Mouse (Mus musculus): ENCODE results near the gene Psme3. TPM values are rescaled to one million over a fixed set of nuclear protein-coding genes. Genes with fewer than 3 reads are reported as not detected.
"Not testable (repeated sequence)": the region's sequence is repeated elsewhere in the genome, so short reads cannot be mapped to it uniquely, and the experiment has no call there.

Psme3 gene
- polyA plus RNA-seq, 1 experiment = 126 TPM

DNA sequence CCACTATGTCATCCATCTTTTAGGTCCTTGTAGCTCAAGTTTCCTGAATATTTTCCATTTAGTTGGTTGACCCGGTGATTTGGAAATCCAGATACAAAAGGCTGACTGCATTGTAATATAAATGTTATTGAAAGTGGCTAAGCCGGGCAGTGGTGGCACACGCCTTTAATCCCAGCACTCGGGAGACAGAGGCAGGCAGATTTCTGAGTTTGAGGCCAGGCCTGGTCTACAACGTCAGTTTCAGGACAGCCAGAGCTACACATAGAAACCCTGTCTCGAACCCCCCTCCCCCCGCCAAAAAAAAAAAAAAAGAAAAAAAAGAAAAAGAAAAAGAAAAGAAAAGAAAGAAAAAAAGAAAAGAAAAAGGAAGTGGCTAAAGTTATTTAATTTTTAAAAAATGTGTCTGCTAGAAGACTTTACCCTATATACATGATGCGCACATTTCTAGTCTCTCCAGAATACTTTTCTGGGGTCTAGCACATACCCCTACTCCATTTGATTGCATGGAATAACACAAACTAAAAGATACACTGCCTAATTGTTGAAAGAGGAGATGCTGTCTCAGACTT, 847 bp upstream of the Psme3 start:
- TF ChIP-seq CTCF (IDR thresholded peaks at IDR 0.05; ENCODE audit: borderline replicate concordance, extremely low read depth, insufficient read depth, insufficient read length) (no peak), POLR2A (IDR thresholded peaks at IDR 0.05; ENCODE audit: borderline replicate concordance, extremely low read depth, insufficient read depth, insufficient read length, poor library complexity, severe bottlenecking) (no peak)
- DNase-seq (ENCODE audit: low read depth) = no peak

DNA sequence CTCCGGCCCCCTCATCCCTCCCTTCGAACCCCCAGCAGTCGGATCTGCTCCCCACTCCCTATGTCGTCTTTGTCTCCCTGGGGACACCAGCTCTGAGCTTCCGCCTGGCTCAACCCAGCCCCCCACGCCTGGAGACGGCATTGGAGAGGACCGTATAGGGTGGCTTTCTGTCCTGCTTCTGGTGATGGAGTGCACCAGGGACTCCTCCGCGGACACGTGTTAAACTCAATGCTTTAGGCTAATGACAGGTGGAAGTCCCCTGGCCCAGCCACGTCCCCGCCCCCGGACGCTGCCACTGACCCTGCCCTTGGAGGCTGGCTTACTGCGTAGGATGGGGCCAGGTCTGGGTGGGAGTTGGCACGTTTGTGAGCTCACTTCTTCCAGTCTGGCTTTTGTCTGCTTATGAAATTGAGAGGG, 496 bp downstream of the Psme3 start:
- no peak for DNase-seq (ENCODE audit: low read depth)
- no peak for TF ChIP-seq CTCF (IDR thresholded peaks at IDR 0.05; ENCODE audit: borderline replicate concordance, extremely low read depth, insufficient read depth, insufficient read length)
- TF ChIP-seq POLR2A (IDR thresholded peaks at IDR 0.05; ENCODE audit: borderline replicate concordance, extremely low read depth, insufficient read depth, insufficient read length, poor library complexity, severe bottlenecking) = no peak

DNA sequence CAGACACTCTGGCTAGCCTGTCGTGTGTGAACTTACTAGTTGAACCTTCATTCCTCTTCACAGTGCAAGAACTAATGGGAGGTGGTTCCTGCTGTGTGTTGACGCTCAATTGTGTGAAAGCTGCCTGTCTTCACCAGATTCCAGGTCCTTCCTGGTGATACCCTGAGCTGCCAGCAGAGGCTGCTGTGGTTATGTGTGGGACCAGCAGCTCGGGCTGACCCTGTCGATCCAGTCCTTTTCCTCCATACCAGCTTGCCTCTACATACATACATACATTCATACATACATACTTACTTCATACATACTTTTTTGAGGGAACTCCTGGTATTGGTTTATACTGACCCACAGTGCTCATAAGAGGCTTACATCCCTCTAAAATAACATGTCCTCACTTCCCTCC, 7.6 kb downstream of the Psme3 start:
- TF ChIP-seq CTCF (IDR thresholded peaks at IDR 0.05; ENCODE audit: borderline replicate concordance, extremely low read depth, insufficient read depth, insufficient read length) (peak; percentile 97), POLR2A (IDR thresholded peaks at IDR 0.05; ENCODE audit: borderline replicate concordance, extremely low read depth, insufficient read depth, insufficient read length, poor library complexity, severe bottlenecking) (no peak)
- peak; percentile 82 for DNase-seq (ENCODE audit: low read depth)

DNA sequence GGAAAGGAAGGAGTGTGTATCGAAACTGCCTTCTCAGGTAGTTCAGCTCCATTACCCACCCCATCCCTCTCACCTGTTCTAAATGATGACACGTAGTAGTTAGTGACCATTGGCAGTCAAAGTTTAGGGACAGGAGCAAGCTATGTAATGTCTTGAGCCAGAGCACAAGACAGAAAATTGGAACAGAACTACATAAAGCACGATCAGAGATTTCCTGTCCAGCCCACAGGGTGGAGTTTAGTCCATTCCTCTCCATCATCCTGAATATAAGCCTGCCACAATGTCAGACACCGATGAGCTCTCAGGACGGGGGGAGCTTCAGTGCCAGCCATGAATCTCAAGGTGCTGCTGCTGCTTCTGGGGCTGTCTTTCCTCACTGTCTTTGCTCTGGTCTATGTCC, 8.8 kb downstream of the Psme3 start, which contains the start of gene Aoc2:
Gene Aoc2 (plus strand): TSS at position 301 of the 400 bp plus-strand sequence.
- no peak for TF ChIP-seq POLR2A (IDR thresholded peaks at IDR 0.05; ENCODE audit: borderline replicate concordance, extremely low read depth, insufficient read depth, insufficient read length, poor library complexity, severe bottlenecking)
- DNase-seq (ENCODE audit: low read depth) = no peak

DNA sequence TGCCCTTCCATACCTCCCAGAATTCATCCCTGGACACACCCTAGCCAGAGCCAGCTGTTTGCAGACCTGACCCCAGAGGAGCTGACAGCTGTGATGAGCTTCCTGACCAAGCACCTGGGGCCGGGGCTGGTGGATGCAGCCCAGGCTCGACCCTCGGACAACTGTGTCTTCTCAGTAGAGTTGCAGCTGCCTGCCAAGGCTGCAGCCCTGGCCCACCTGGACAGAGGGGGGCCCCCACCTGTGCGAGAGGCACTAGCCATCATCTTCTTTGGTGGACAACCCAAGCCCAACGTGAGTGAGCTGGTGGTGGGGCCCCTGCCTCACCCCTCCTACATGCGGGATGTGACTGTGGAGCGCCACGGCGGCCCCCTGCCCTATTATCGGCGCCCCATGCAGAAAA, 9.2 kb downstream of the Psme3 start:
- not testable (repeated sequence) for DNase-seq (ENCODE audit: low read depth)

DNA sequence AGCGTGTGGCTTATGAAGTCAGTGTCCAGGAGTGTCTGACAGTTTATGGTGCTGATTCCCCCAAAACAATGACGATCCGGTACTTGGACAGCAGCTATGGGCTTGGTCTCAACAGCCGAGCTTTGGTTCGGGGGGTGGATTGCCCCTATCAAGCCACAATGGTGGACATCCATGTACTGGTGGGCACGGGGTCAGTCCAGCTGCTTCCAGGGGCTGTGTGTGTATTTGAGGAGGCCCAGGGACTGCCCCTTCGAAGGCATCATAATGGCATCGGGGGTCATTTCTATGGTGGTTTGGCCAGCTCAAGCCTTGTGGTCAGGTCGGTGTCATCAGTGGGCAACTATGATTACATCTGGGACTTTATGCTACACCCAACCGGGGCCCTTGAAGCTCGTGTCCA, 10.1 kb downstream of the Psme3 start:
- DNase-seq (ENCODE audit: low read depth) = no peak
- TF ChIP-seq POLR2A (IDR thresholded peaks at IDR 0.05; ENCODE audit: borderline replicate concordance, extremely low read depth, insufficient read depth, insufficient read length, poor library complexity, severe bottlenecking) (no peak), CTCF (IDR thresholded peaks at IDR 0.05; ENCODE audit: borderline replicate concordance, extremely low read depth, insufficient read depth, insufficient read length) (no peak)

DNA sequence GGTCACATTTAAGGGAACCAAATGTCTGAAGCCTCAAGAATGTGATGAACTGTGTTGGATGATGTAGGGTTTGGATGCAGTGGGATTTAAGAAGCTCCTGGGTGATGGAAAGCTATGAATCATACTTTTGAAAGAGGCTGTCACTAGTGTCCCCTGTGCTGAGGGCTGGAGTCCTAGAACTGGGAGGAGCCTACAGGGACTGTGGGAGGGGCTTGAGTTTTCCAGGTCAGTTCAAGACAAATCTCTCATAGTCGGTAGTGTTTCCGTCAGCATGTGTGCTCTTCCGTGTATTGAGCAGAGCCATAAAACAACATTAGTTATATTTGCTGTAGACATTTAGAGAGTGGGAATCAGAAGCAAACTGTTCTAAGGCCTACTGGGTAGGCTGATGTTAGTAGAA, 11.3 kb downstream of the Psme3 start:
- DNase-seq (ENCODE audit: low read depth) = no peak
- TF ChIP-seq POLR2A (IDR thresholded peaks at IDR 0.05; ENCODE audit: borderline replicate concordance, extremely low read depth, insufficient read depth, insufficient read length, poor library complexity, severe bottlenecking) = no peak
- no peak for TF ChIP-seq CTCF (IDR thresholded peaks at IDR 0.05; ENCODE audit: borderline replicate concordance, extremely low read depth, insufficient read depth, insufficient read length)

DNA sequence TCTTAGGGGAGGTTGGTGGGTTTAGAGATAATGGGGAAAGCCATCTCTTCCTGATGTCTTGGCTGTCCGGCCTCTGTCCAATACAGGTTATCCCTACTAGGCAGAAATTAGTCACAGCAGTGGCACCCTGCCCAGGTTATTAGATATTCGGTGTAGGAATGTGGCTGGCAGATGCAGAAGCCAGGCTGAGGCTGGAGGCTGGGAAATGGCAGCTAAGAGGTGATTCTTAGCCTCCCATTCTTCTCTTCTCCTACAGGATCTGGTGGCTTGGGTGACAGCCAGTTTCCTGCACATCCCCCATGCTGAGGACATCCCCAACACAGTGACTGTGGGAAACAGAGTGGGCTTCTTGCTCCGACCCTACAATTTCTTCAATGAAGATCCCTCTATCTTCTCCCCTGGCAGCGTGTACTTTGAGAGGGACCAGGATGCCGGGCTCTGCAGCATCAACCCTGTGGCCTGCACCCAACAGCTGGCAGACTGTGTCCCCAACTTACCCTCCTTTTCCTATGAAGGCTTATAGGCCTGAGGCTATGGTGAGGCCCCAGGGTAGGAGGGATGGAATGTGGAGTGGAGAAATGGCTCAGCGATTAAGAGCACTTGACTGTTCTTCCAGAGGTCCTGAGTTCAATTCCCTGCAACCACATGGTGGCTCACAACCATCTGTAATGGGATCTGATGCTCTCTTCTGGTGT, 13.1 kb downstream of the Psme3 start:
- no peak for TF ChIP-seq POLR2A (IDR thresholded peaks at IDR 0.05; ENCODE audit: borderline replicate concordance, extremely low read depth, insufficient read depth, insufficient read length, poor library complexity, severe bottlenecking)
- TF ChIP-seq CTCF (IDR thresholded peaks at IDR 0.05; ENCODE audit: borderline replicate concordance, extremely low read depth, insufficient read depth, insufficient read length) = no peak
- peak; percentile 19 for DNase-seq (ENCODE audit: low read depth)

DNA sequence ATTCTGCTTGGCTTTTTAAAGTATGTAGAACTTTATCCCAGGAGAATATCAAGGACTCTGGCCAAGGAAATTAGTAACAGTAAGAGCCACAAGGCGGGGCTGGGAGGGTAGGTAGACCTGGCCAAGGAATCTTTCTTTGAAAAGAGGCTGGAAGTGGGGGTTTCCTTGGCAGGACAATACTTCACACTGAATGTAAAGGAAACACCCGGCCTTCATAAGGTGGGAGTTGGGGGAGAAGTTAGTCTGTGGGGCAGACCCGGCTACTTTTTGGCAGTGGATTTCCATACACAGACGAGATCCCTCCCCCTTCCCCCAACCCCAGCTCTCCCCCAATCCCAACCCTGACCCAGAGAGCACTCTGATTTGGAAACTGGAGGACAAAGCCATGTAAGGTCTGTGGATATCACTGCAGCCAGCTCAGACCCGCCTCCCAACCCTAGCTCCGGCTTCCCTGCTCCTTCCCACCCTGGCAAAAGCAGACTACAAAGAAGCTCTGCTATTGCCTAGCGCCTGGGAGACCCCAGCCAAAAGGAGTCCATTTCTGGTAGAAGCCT, 14.4 kb downstream of the Psme3 start, which contains the start of gene Aoc3:
Gene Aoc3 (plus strand): TSS at position 235 of the 554 bp plus-strand sequence.
- TF ChIP-seq POLR2A (IDR thresholded peaks at IDR 0.05; ENCODE audit: borderline replicate concordance, extremely low read depth, insufficient read depth, insufficient read length, poor library complexity, severe bottlenecking) (no peak), CTCF (IDR thresholded peaks at IDR 0.05; ENCODE audit: borderline replicate concordance, extremely low read depth, insufficient read depth, insufficient read length) (no peak)
- DNase-seq (ENCODE audit: low read depth) = no peak

DNA sequence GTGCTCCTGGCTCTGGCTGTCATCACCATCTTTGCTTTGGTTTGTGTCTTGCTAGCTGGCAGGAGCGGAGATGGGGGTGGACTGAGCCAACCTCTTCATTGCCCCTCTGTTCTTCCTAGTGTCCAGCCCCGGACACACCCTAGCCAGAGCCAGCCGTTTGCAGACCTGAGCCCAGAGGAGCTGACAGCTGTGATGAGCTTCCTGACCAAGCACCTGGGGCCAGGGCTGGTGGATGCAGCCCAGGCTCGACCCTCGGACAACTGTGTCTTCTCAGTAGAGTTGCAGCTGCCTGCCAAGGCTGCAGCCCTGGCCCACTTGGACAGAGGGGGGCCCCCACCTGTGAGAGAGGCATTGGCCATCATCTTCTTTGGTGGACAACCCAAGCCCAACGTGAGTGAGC, 14.9 kb downstream of the Psme3 start:
- not testable (repeated sequence) for DNase-seq (ENCODE audit: low read depth)

DNA sequence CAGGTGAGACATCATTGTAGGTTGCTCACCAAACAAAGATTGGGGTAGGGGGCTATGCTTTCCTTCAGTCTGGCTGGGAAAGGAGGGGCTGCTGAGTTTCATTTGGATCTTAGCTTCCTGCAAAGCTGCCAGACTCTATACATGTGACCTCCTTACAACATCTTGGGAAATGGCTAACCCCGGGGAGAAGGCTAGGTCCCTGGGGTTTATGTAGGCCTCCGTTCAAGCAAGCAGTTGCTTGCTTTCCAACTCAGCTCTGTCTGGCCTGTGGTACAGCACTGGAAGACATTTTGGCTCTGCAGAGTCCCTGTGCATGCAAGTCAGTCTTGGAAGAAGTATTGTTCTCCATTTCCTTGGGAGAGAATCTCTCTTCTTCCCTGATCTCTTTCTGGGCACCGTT, 16.5 kb downstream of the Psme3 start:
- TF ChIP-seq POLR2A (IDR thresholded peaks at IDR 0.05; ENCODE audit: borderline replicate concordance, extremely low read depth, insufficient read depth, insufficient read length, poor library complexity, severe bottlenecking) = no peak
- TF ChIP-seq CTCF (IDR thresholded peaks at IDR 0.05; ENCODE audit: borderline replicate concordance, extremely low read depth, insufficient read depth, insufficient read length) = no peak
- no peak for DNase-seq (ENCODE audit: low read depth)

DNA sequence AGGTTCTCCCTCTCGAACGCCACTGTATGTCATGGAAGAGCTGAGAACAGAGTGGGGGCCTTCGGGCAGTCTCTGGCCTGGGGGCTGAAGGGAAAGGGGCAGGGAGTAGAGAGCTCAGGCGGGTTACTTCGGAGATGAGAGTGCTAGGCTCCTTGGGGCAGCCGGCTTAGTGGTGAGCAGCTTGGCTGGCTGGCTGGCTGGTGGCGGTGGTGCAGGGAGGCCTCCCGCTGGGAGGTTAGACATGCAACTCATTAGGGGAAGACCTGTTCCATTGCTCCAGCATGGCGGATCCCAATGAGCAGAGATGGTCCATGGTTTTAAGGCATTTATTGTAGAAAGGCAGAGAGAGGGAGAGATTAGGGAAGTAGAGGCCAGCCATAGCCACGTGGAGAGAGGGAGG, 18.0 kb downstream of the Psme3 start:
- no peak for TF ChIP-seq POLR2A (IDR thresholded peaks at IDR 0.05; ENCODE audit: borderline replicate concordance, extremely low read depth, insufficient read depth, insufficient read length, poor library complexity, severe bottlenecking)
- TF ChIP-seq CTCF (IDR thresholded peaks at IDR 0.05; ENCODE audit: borderline replicate concordance, extremely low read depth, insufficient read depth, insufficient read length) = no peak
- no peak for DNase-seq (ENCODE audit: low read depth)
